Mouse (Mus musculus) limb, embryonic 14.5 days (tissue): ENCODE measurements around the gene Eif3i. TPM values are rescaled to one million over a fixed set of nuclear protein-coding genes. Genes with fewer than 3 reads are reported as not detected.

Experiments
- ATAC-seq: fragments of 200-750 bp; cut with Nextera tagmentation; 2 replicates; pipeline ENCODE4 v1.8.0; 2017; ENCODE audit warnings: low read depth, moderate number of reproducible peaks, moderate TSS enrichment; ENCODE audit not compliant: low FRiP score
- DNase-seq: peaks from one replicate; pipeline ENCODE4 v3.0.0-alpha.2; 2015; ENCODE audit warnings: low spot score
- H3K27ac ChIP-seq: fragments of 300-500 bp; sonication (generic); replicated peaks from 2 replicates; pipeline ENCODE4 v1.5.1; 2014; ENCODE audit warnings: low read depth, mild to moderate bottlenecking, low read length, moderate library complexity, mixed read lengths
- H3K27me3 ChIP-seq: fragments of 300-500 bp; sonication (generic); 2 replicates; pipeline ENCODE4 v1.6.1; 2014; ENCODE audit warnings: low read length, mixed read lengths; ENCODE audit not compliant: control insufficient read depth, insufficient read depth
- H3K36me3 ChIP-seq: fragments of 300-500 bp; sonication (generic); 2 replicates; pipeline ENCODE4 v1.6.1; 2014; ENCODE audit warnings: mild to moderate bottlenecking, low read length, moderate library complexity, mixed read lengths; ENCODE audit not compliant: control insufficient read depth, insufficient read depth
- H3K4me1 ChIP-seq: fragments of 300-500 bp; sonication (generic); 2 replicates; pipeline ENCODE4 v1.6.1; 2014; ENCODE audit warnings: antibody characterized with exemption, low read length, mixed read lengths; ENCODE audit not compliant: control insufficient read depth, insufficient read depth
- H3K4me2 ChIP-seq: fragments of 300-500 bp; sonication (generic); replicated peaks from 2 replicates; pipeline ENCODE4 v1.6.1; 2014; ENCODE audit warnings: low read depth, mild to moderate bottlenecking, low read length, moderate library complexity; ENCODE audit not compliant: severe bottlenecking
- H3K4me3 ChIP-seq: fragments of 300-500 bp; sonication (generic); replicated peaks from 2 replicates; pipeline ENCODE4 v1.5.1; 2014; ENCODE audit warnings: low read length
- H3K9ac ChIP-seq: fragments of 300-500 bp; sonication (generic); 2 replicates; pipeline ENCODE4 v1.6.1; 2014; ENCODE audit warnings: mild to moderate bottlenecking, low read depth, low read length, moderate library complexity; ENCODE audit not compliant: severe bottlenecking
- H3K9me3 ChIP-seq: fragments of 300-500 bp; sonication (generic); 2 replicates; pipeline ENCODE4 v1.6.1; 2016; ENCODE audit warnings: low read length; ENCODE audit not compliant: control insufficient read depth
- POLR2A ChIP-seq: fragments of 200-500 bp; IDR thresholded peaks from 2 replicates; pipeline ENCODE4 v1.8.0; 2012; ENCODE audit warnings: inconsistent platforms, mild to moderate bottlenecking, moderate library complexity, borderline replicate concordance; ENCODE audit not compliant: insufficient read depth, insufficient read length; ENCODE audit errors: extremely low read depth
- WGBS: fragments of 180-500 bp; shearing (Covaris S2); extraction: QIAGEN DNeasy Blood & Tissue Kit; methylation state at CpG from one replicate; pipeline ENCODE4 v1.1.7; 2014; 5-methylcytosine and 5-hydroxymethylcytosine counted together
- polyA plus RNA-seq, 2 experiments: library from polyadenylated mRNA; depleted of rRNA in 1 of 2; stranded (reverse) in 1 of 2; unstranded in 1 of 2; fragments of >200 nt; fragmentation: Nextera tagmentation in 1 of 2; extraction: Ambion mirVana in 1 of 2; gene quantifications; 2 replicates each; pipeline versions ENCODE4 v1.2.1 to v1.2.3; 2012 to 2014

Gene Eif3i
- polyA plus RNA-seq, 2 experiments = 334 to 367 TPM

DNA sequence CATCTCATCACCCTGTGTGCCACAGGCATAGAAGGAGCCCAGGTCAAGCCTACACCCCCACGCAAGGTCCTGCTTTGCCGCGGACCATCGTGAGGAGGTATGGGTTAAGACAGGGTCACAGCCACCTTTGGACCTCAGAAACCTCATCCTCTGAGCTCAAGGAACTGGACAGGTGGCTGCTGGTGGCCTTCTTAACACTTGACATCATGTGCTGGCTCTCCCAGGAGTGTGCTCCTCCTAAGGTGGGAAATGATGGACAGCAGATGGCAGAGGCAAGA lies 27.4 kb downstream of the Eif3i start:
- Histone ChIP-seq H3K27me3 (no peaks in the 10 kb centered on the region), H3K27ac (no peak overlapping the region), H3K4me1 (no peaks in the 10 kb centered on the region; the same call in 1 of the 2 replicates), H3K9ac (no peak overlapping the region), H3K4me2 (no peak overlapping the region), H3K9me3 (no peaks in the 10 kb centered on the region), H3K36me3 (no peaks in the 10 kb centered on the region), H3K4me3 (no peak overlapping the region)
- ATAC-seq (no peak), DNase-seq (no peak)
- TF ChIP-seq POLR2A = no peak
- 94% methylated on average over 4 of the region's 4 CpGs for WGBS

DNA sequence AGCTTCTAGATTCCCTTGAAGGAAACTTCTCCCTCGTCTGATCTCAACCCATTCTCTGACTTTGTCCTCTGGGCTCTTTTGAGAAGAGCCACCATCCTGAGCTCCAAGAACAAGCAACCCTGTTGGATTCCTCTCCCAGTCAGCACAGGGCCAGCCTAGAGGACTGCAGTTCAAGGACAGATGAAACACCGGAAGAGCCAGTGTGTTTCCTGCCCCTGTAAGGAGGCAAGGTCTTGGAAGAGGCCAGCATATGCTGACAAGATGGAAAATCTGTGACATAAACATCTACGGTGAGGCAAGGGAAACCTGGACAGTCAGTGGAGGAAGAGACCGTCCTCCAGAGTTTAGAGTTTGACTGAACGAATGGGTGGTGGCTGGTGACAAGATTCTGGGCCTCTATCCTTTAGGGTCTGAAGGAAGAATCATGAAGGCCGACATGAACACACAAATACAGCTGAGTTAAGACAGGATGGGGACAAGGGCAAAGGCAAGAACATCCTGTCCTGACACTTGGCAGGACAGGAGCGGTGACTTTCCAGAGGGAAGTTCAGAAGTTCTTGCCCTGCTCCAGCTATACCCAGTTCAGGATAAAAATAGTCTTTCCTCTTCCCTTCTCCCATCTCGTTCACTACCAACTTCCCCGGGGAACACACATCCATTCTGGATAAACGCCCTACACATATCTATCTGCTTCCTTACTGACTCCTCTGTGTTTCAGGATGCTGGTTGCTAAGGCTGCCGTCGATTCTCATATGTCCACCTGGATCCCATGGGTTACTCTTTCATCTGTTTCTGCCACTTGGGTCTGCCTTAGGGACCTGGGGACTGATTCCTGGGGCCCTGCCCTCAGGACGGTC lies 28.0 kb downstream of the Eif3i start:
- Histone ChIP-seq H3K9ac (no peak overlapping the region), H3K27ac (no peak overlapping the region), H3K27me3 (no peaks in the 10 kb centered on the region), H3K4me3 (no peak overlapping the region), H3K36me3 (no peaks in the 10 kb centered on the region), H3K4me1 (no peaks in the 10 kb centered on the region; the same call in 1 of the 2 replicates), H3K4me2 (no peak overlapping the region), H3K9me3 (no peaks in the 10 kb centered on the region)
- no peak for DNase-seq
- WGBS = 84% methylated on average over 13 of the region's 13 CpGs
- TF ChIP-seq POLR2A = no peak
- ATAC-seq = no peak

DNA sequence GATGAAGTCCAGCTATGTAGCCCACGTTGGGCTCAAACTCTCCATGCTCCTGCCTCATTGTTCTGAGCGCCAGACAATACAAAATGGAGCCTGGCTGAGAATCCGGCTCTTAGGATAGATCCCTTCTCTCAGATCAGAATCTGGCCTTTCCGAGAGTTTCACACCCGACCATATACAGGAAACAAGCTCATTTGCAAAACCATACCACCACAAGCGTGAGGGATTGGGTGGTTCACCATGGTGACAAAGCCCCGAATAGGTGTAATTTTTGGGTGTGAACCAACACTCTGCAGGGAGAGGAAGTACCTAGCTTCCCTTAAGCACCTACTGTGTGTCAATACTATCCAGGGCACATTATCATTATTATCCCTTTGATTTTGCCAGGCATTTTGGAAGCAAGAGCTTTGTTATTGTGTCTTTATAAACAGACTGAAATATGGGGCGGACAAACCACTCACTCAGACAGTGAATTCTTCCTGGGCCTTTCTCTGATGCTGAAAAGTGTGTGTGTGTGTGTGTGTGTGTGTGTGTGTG lies 28.8 kb downstream of the Eif3i start:
- DNase-seq = no peak

DNA sequence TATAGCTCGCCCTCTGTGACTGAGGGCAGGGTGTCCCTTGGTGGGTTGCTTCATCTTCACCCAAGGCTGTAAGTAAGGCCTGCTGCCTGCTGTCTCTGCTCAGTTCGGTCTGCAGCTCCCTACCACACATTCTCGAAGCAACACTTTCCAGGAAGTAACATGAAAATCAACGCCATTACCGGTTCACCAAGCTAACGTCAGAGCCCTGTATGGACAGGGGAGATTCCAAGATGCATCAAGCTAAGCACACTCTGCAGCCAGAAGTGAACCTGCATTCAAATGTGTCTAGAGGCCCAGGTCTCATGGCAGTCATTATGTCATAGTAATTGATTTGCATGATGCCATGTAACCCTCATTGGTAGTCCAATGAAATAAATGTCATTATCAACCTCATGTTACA lies 30.4 kb downstream of the Eif3i start:
- TF ChIP-seq POLR2A = no peak
- H3K4me1 ChIP-seq = no peaks in the 10 kb centered on the region; the same call in 1 of the 2 replicates
- no peak for DNase-seq
- no peak for ATAC-seq
- H3K9ac ChIP-seq = no peak overlapping the region
- no peak overlapping the region for H3K27ac ChIP-seq
- H3K4me3 ChIP-seq = no peak overlapping the region
- no peaks in the 10 kb centered on the region for H3K9me3 ChIP-seq
- no peaks in the 10 kb centered on the region for H3K27me3 ChIP-seq
- no peak overlapping the region for H3K4me2 ChIP-seq
- H3K36me3 ChIP-seq = no peaks in the 10 kb centered on the region
- WGBS = 85% methylated on average over 6 of the region's 6 CpGs

More for the DNA sequence above, 28.8 kb downstream of the Eif3i start:
- no peak overlapping the region for H3K27ac ChIP-seq
- no peaks in the 10 kb centered on the region for H3K9me3 ChIP-seq
- no peak overlapping the region for H3K9ac ChIP-seq
- WGBS = 70% methylated on average over 8 of the region's 8 CpGs
- no peaks in the 10 kb centered on the region for H3K36me3 ChIP-seq
- no peak for ATAC-seq
- H3K4me1 ChIP-seq = no peaks in the 10 kb centered on the region; the same call in 1 of the 2 replicates
- H3K4me2 ChIP-seq = no peak overlapping the region
- no peak for TF ChIP-seq POLR2A
- H3K27me3 ChIP-seq = no peaks in the 10 kb centered on the region
- H3K4me3 ChIP-seq = no peak overlapping the region

DNA sequence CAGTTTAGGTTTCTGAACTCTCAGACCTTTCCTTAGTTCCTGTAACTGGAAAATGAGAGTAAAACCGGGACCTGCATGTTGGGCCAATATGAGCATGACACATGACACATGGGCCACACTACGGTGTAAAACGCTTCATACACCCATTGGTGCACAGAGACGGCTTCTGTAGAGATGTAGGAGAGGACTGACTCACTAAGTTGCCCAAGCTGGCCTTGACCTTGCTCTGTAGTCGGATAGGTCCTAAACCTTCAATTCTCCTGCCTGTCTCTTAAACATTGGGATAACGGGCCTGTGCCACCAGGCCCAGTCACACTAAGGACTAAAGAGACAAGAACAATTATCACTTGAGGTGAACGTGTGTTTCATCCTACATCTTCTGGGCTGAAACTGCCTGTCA lies 32.1 kb downstream of the Eif3i start:
- ATAC-seq = no peak
- no peak overlapping the region for H3K4me3 ChIP-seq
- no peak overlapping the region for H3K27ac ChIP-seq
- no peak for TF ChIP-seq POLR2A
- no peaks in the 10 kb centered on the region for H3K36me3 ChIP-seq
- H3K9me3 ChIP-seq = no peaks in the 10 kb centered on the region
- no peak for DNase-seq
- no peaks in the 10 kb centered on the region for H3K4me1 ChIP-seq
- H3K27me3 ChIP-seq = no peaks in the 10 kb centered on the region
- no peak overlapping the region for H3K4me2 ChIP-seq
- WGBS = 86% methylated on average over 7 of the region's 7 CpGs
- H3K9ac ChIP-seq = no peak overlapping the region

DNA sequence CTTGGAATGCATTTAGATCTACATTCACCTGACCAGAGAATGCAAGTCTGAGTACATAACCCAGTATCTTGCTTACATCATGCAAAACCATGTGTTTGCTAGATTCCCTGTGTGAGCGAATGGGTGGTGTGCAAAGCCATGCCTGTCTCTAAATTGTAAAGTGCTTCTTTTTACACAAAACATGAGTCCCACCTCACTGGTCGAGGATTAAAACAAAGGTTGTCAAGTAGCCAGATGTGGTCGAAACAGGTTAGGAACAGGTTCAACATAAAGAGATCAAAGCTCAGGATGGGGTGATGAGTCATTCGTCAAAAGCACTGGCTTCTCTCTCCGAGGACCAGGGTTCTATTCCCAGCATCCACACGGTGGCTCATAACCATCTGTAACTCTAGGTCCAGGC lies 35.3 kb downstream of the Eif3i start:
- H3K27ac ChIP-seq = no peak overlapping the region
- H3K27me3 ChIP-seq = no peaks in the 10 kb centered on the region
- H3K4me2 ChIP-seq = no peak overlapping the region
- no peak overlapping the region for H3K9ac ChIP-seq
- H3K4me3 ChIP-seq = no peak overlapping the region
- 76% methylated on average over 6 of the region's 6 CpGs for WGBS
- TF ChIP-seq POLR2A = no peak
- ATAC-seq = no peak
- H3K36me3 ChIP-seq = no peaks in the 10 kb centered on the region
- H3K4me1 ChIP-seq = no peaks in the 10 kb centered on the region
- no peak for DNase-seq
- H3K9me3 ChIP-seq = no peaks in the 10 kb centered on the region
